Mouse (Mus musculus): Measurements from ENCODE around the gene AC161166.1. TPM values are rescaled to one million over a fixed set of nuclear protein-coding genes. Genes with fewer than 3 reads are reported as not detected.

Gene AC161166.1
- polyA plus RNA-seq, 1 experiment from 2014 or later, result 0.59 TPM

DNA sequence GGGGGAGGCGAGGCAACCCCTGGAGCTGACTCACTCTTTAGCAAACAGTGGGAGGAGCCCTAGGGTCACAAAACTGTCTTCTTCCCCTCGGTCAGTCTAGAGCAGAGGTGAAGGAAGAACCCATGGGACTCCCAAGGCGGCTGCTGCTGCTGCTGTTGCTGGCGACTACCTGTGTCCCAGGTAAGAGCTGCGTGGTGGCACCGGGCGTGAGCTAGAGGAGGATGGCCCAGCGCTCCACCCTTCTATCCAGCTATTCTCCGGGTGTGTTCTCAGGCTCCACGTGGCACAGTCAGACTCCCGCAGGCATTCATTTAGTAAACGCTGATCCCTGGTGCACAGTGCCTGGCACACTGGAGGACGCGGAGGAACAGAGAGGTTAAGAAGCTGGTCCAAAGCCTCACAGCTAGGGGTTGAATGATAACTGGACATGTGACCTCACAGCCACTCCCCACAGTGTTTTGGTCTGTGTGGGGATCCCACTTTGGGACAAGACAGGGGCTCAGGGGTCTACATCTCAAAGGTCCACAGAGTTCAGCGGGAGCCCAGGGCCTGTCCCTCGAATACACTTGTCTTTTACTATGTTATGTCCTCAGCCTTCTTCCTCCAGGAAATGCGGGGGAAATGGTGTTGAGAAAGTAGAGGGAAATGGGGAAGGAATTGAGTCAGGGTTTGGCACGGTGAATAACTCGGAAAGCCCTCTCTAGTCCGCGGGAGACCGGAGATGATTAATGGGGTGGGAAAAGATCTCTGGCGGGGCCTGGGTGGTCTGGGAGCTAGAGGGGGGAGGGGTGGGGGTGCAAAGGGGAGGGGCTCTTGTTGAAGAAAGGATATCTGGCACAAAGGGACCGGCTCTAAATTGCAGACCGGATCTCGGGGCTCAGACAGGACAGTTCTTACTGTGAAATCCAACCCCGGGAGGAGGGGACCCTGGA, 49.6 kb downstream of the AC161166.1 start, which contains the start of gene Plaur:
Gene Plaur (plus strand): TSS at position 97 of the 932 bp plus-strand sequence.
- 12% methylated on average over 27 of the region's 27 CpGs for WGBS
- no peak within 1 kb of the TSS for H3K4me3 ChIP-seq (ENCODE audit: low read depth, low read length)
- 0 out of 2 replicates have a peak within 1 kb of the TSS, but pooled peaks have one; percentile 23 for H3K4me2 ChIP-seq
- H3K36me3 ChIP-seq (ENCODE audit: control insufficient read depth, insufficient read depth, low read length), result no peaks in the 10 kb centered on the region
- ATAC-seq (ENCODE audit: low FRiP score) (peak; percentile 56; the same call in 1 of the 2 replicates), DNase-seq (ENCODE audit: low spot score, missing footprints) (peak; percentile 89)
- no peaks in the 10 kb centered on the region for H3K27me3 ChIP-seq (ENCODE audit: control insufficient read depth, insufficient read depth, low read length)
- H3K9ac ChIP-seq (ENCODE audit: low read length), result 0 out of 2 replicates have a peak within 1 kb of the TSS, but pooled peaks have one; percentile 1
- 0 out of 2 replicates have a peak, but pooled peaks cover 2% of the 10 kb centered on the region for H3K4me1 ChIP-seq (ENCODE audit: control insufficient read depth, insufficient read depth, low read length)
- H3K27ac ChIP-seq (ENCODE audit: low read depth, low read length), result no peak within 1 kb of the TSS
- no peaks in the 10 kb centered on the region for H3K9me3 ChIP-seq (ENCODE audit: control insufficient read depth, low read length)

DNA sequence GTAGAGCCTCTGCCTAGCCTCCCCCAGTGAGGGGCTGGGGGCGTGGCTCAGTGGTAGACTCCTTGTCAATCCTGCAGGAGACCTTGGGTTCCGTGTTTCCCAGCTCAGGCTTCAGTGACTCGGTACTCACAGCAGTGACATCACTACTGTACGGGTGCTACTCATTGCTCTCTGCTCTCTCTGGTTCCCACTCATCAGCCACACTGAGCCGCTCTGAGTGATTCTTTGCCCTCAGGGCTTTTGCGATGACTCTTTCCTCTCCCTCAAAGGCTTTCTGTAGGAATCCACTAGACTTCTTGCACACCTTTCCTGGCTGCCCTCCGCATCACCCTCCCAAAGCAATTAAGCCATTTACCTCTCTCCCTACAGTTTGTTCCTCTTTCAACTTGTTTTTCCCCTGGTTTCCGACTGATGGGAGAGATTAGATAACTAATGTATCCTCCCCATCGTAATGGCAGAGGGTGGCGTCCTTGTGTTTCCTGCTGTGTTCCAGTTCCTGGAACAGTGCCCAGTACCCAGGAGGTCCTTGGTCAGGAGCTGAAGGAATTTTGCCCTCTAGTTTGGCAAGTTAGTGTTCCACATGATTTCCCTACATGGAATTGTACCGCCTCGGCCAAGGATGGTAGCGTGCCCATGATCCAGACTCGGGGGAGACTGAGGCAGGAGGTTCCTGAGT, 50.7 kb downstream of the AC161166.1 start:
- peak; percentile 59 for DNase-seq (ENCODE audit: low spot score, missing footprints)
- no peak overlapping the region for H3K4me2 ChIP-seq
- WGBS, result 77% methylated on average over 14 of the region's 14 CpGs

More for the DNA sequence above, 50.7 kb downstream of the AC161166.1 start:
- no peaks in the 10 kb centered on the region for H3K9me3 ChIP-seq (ENCODE audit: control insufficient read depth, low read length)
- H3K4me3 ChIP-seq (ENCODE audit: low read depth, low read length), result no peak overlapping the region
- no peak overlapping the region for H3K9ac ChIP-seq (ENCODE audit: low read length)
- no peak overlapping the region for H3K27ac ChIP-seq (ENCODE audit: low read depth, low read length)
- H3K36me3 ChIP-seq (ENCODE audit: control insufficient read depth, insufficient read depth, low read length), result no peaks in the 10 kb centered on the region
- 0 out of 2 replicates have a peak, but pooled peaks cover 2% of the 10 kb centered on the region for H3K4me1 ChIP-seq (ENCODE audit: control insufficient read depth, insufficient read depth, low read length)
- H3K27me3 ChIP-seq (ENCODE audit: control insufficient read depth, insufficient read depth, low read length), result no peaks in the 10 kb centered on the region
- no peak for ATAC-seq (ENCODE audit: low FRiP score)

Other genes with a start within 250 kb of the AC161166.1 start
- gene Zfp93, start 242.0 kb downstream of the AC161166.1 start, polyA plus RNA-seq (2014; fragmentation: Nextera tagmentation; extraction: Ambion mirVana), result 7.1 and 8.8 TPM in 2 replicates
- gene Zfp61, start 211.2 kb downstream of the AC161166.1 start, polyA plus RNA-seq (2014; fragmentation: Nextera tagmentation; extraction: Ambion mirVana), result 37.1 and 40.8 TPM in 2 replicates
- 13.0 and 14.3 TPM in 2 replicates for gene Zfp94, start 195.8 kb downstream of the AC161166.1 start, polyA plus RNA-seq (2014; fragmentation: Nextera tagmentation; extraction: Ambion mirVana)
- gene Tescl, start 178.5 kb downstream of the AC161166.1 start, polyA plus RNA-seq (2014; fragmentation: Nextera tagmentation; extraction: Ambion mirVana), result 0.26 TPM in 1 of 2 replicates, not detected in the other
- not detected in 2 replicates for gene Lypd5, start 163.3 kb downstream of the AC161166.1 start, polyA plus RNA-seq (2014; fragmentation: Nextera tagmentation; extraction: Ambion mirVana)
- 2.8 and 3.4 TPM in 2 replicates for gene Kcnn4, start 142.2 kb downstream of the AC161166.1 start, polyA plus RNA-seq (2014; fragmentation: Nextera tagmentation; extraction: Ambion mirVana)
- gene Smg9, start 112.8 kb downstream of the AC161166.1 start, polyA plus RNA-seq (2014; fragmentation: Nextera tagmentation; extraction: Ambion mirVana), result 18.7 and 20.9 TPM in 2 replicates
- gene Irgc1, start 60.2 kb downstream of the AC161166.1 start, polyA plus RNA-seq (2014; fragmentation: Nextera tagmentation; extraction: Ambion mirVana), result not detected in 2 replicates
- 0.86 and 1.4 TPM in 2 replicates for gene Plaur, start 50.0 kb downstream of the AC161166.1 start, polyA plus RNA-seq (2014; fragmentation: Nextera tagmentation; extraction: Ambion mirVana)
- 6.6 and 6.7 TPM in 2 replicates for gene Cadm4, start 30.4 kb downstream of the AC161166.1 start, polyA plus RNA-seq (2014; fragmentation: Nextera tagmentation; extraction: Ambion mirVana)
- gene Zfp428, start 5.4 kb downstream of the AC161166.1 start, polyA plus RNA-seq (2014; fragmentation: Nextera tagmentation; extraction: Ambion mirVana), result 83.8 and 83.9 TPM in 2 replicates
- gene Irgq, start 18.2 kb upstream of the AC161166.1 start, polyA plus RNA-seq (2014; fragmentation: Nextera tagmentation; extraction: Ambion mirVana), result 13.4 and 14.0 TPM in 2 replicates
- gene Pinlyp, start 33.7 kb upstream of the AC161166.1 start, polyA plus RNA-seq (2014; fragmentation: Nextera tagmentation; extraction: Ambion mirVana), result not detected in 2 replicates
- 91.9 and 101 TPM in 2 replicates for gene Xrcc1, start 33.8 kb upstream of the AC161166.1 start, polyA plus RNA-seq (2014; fragmentation: Nextera tagmentation; extraction: Ambion mirVana)
- gene Ethe1, start 75.1 kb upstream of the AC161166.1 start, polyA plus RNA-seq (2014; fragmentation: Nextera tagmentation; extraction: Ambion mirVana), result 18.8 and 19.6 TPM in 2 replicates
- 1.0 and 1.4 TPM in 2 replicates for gene Zfp575, start 75.2 kb upstream of the AC161166.1 start, polyA plus RNA-seq (2014; fragmentation: Nextera tagmentation; extraction: Ambion mirVana)
- gene Phldb3, start 98.3 kb upstream of the AC161166.1 start, polyA plus RNA-seq (2014; fragmentation: Nextera tagmentation; extraction: Ambion mirVana), result 0.07 TPM in 1 of 2 replicates, not detected in the other
- 0.76 and 0.83 TPM in 2 replicates for gene Lypd3, start 124.1 kb upstream of the AC161166.1 start, polyA plus RNA-seq (2014; fragmentation: Nextera tagmentation; extraction: Ambion mirVana)
- not detected in 2 replicates for gene Tex101, start 164.2 kb upstream of the AC161166.1 start, polyA plus RNA-seq (2014; fragmentation: Nextera tagmentation; extraction: Ambion mirVana)
- not detected in 2 replicates for gene BC049730, start 196.8 kb upstream of the AC161166.1 start, polyA plus RNA-seq (2014; fragmentation: Nextera tagmentation; extraction: Ambion mirVana)
- gene Gm4763, start 214.5 kb upstream of the AC161166.1 start, polyA plus RNA-seq (2014; fragmentation: Nextera tagmentation; extraction: Ambion mirVana), result not detected in 2 replicates
- gene Cd177, start 247.9 kb upstream of the AC161166.1 start, polyA plus RNA-seq (2014; fragmentation: Nextera tagmentation; extraction: Ambion mirVana), result not detected in 2 replicates

All from midbrain, embryonic 11.5 days (tissue).